Comparison of ENCODE assay signal across 9 mouse cellular contexts in genomic region chr6:29762524-29762923, GRCm38 (mm10). TPM values are rescaled to one million over a fixed set of nuclear protein-coding genes. Genes with fewer than 3 reads are reported as not detected.
DNase-seq lines count a peak whose midpoint lies in the region; ATAC-seq and TF ChIP-seq lines count a peak whose summit lies in the region.
"Had no signal": no experiment of that assay in that cellular context is flagged by ENCODE, and none has a peak within 500 bp of the region (broad histone marks: within the 10 kb centered on the region; RNA-seq: fewer than 3 reads in every experiment).

No protein-coding gene starts in this region.

- peak; percentile 33 for DNase-seq in heart, postnatal 4 days
- DNase-seq in heart, postnatal 10 days = no peak
- DNase-seq in kidney, postnatal 4 days = peak; percentile 30 to 40
- DNase-seq in urinary bladder, postnatal 4 days (ENCODE audit: low spot score in 2 of 2) = no peak
- no peak for DNase-seq in left cerebral cortex, postnatal 36 days (ENCODE audit: low spot score in 2 of 2)
- no peak for DNase-seq in heart, embryonic 10.5 days (ENCODE audit: low spot score)

- no peaks in the 10 kb centered on the region for H3K27me3 ChIP-seq in C2C12 (ENCODE audit: control insufficient read depth, insufficient read depth, insufficient read length)
- no peaks in the 10 kb centered on the region for H3K27me3 ChIP-seq in heart, embryonic 10.5 days (ENCODE audit: insufficient read depth, poor library complexity, severe bottlenecking)
- H3K27me3 ChIP-seq: midbrain, embryonic 12.5 days had no signal

- H3K9me3 ChIP-seq in heart, embryonic 10.5 days = no peaks in the 10 kb centered on the region
- H3K9me3 ChIP-seq: midbrain, embryonic 12.5 days had no signal

- H3K4me3 ChIP-seq in C2C12 (ENCODE audit: insufficient read depth, poor library complexity, severe bottlenecking) = no peak overlapping the region
- no peak overlapping the region for H3K4me3 ChIP-seq in heart, embryonic 10.5 days
- H3K4me3 ChIP-seq: midbrain, embryonic 12.5 days had no signal

- no peaks in the 10 kb centered on the region for H3K79me3 ChIP-seq in C2C12 (ENCODE audit: low read depth)

- ATAC-seq in activated CD4-positive, CD25-positive, alpha-beta regulatory T cell, adult 4 months = peak; percentile 48

- no peaks in the 10 kb centered on the region for H3K79me2 ChIP-seq in C2C12 (ENCODE audit: control insufficient read depth, insufficient read depth)

- intact Hi-C loops in heart, postnatal 10 days (cut with DNase I) = no loop called here
- intact Hi-C loops in left cerebral cortex, postnatal 36 days (cut with DNase I) = no loop called here

- H3ac ChIP-seq in C2C12 (ENCODE audit: control insufficient read depth, insufficient read length, low read depth) = no peak overlapping the region

- WGBS in heart, embryonic 10.5 days = 65% methylated on average over 4 of the region's 4 CpGs

- H3K4me1 ChIP-seq in heart, embryonic 10.5 days = no peaks in the 10 kb centered on the region
- H3K4me1 ChIP-seq: midbrain, embryonic 12.5 days had no signal

- H3K27ac ChIP-seq in heart, embryonic 10.5 days = no peak overlapping the region
- H3K27ac ChIP-seq: midbrain, embryonic 12.5 days had no signal

- peak; percentile 74 for TF ChIP-seq CTCF in C2C12 (IDR thresholded peaks at IDR 0.05; ENCODE audit: control insufficient read depth, insufficient read depth, insufficient read length)

- H3K36me3 ChIP-seq in C2C12 (ENCODE audit: control insufficient read depth, insufficient read depth) = peaks cover 19% of the 10 kb centered on the region
- peaks cover 34% of the 10 kb centered on the region for H3K36me3 ChIP-seq in heart, embryonic 10.5 days

TF ChIP-seq in C2C12, 6 proteins besides CTCF, POLR2A, EP300 and RAD21:
- TF ChIP-seq CEBPB (IDR thresholded peaks at IDR 0.05; ENCODE audit: low read depth) = peak; percentile 93
- TF ChIP-seq MYOG (IDR thresholded peaks at IDR 0.05; ENCODE audit: control insufficient read depth, extremely low read depth, insufficient read length) = no peak
- no peak for TF ChIP-seq USF1 (IDR thresholded peaks at IDR 0.05; ENCODE audit: low read depth)
- TF ChIP-seq MYOD1 (IDR thresholded peaks at IDR 0.05; ENCODE audit: control insufficient read depth, insufficient read length, low read depth) = no peak

RNA-seq across cellular contexts. Expression of gene Ahcyl2, which starts 5.3 kb away (rescaled TPM):
- 10 to 100 TPM; 13.8 to 17.1 TPM for total RNA-seq in heart, postnatal 4 days (2021)
- 10 to 100 TPM; 14.9 to 18.0 TPM for total RNA-seq in heart, postnatal 10 days (2021)
- 6.3 TPM for polyA plus RNA-seq in C2C12 (2012; fragmentation: generic; extraction: Trizol)
- 10 to 100 TPM; 89.7 to 92.1 TPM for polyA plus RNA-seq in activated CD4-positive, CD25-positive, alpha-beta regulatory T cell, adult 4 months (2017; shearing (Covaris generic))
- total RNA-seq in left cerebral cortex, postnatal 36 days (2021) = 100 to 1,000 TPM; 122 to 136 TPM
- polyA plus RNA-seq in heart, embryonic 10.5 days (2016; fragmentation: Nextera tagmentation; extraction: Ambion mirVana) = 9.7 and 13.5 TPM in 2 replicates

RNA-seq across cellular contexts. Expression of gene Smo, which starts 27.2 kb away (rescaled TPM):
- total RNA-seq in heart, postnatal 4 days (2021) = 10 to 100 TPM; 29.5 to 30.3 TPM
- 10 to 100 TPM; 24.2 to 27.3 TPM for total RNA-seq in heart, postnatal 10 days (2021)
- 86.2 TPM for polyA plus RNA-seq in C2C12 (2012; fragmentation: generic; extraction: Trizol)
- polyA plus RNA-seq in activated CD4-positive, CD25-positive, alpha-beta regulatory T cell, adult 4 months (2017; shearing (Covaris generic)) = under 1 TPM in 1 of 2 experiments, not detected in 1; 0.48 TPM
- 1 to 10 TPM; 8.1 to 9.0 TPM for total RNA-seq in left cerebral cortex, postnatal 36 days (2021)
- 21.7 and 36.9 TPM in 2 replicates for polyA plus RNA-seq in heart, embryonic 10.5 days (2016; fragmentation: Nextera tagmentation; extraction: Ambion mirVana)

Comparison
In these comparisons a context has a peak if more than half of its experiments do, and no peak if none do; other contexts are left out.
1. DNase-seq: peak in heart, postnatal 4 days (single experiment) and kidney, postnatal 4 days (2 of 2); none in heart, postnatal 10 days (0 of 2), urinary bladder, postnatal 4 days (0 of 2), left cerebral cortex, postnatal 36 days (0 of 2) and heart, embryonic 10.5 days (single experiment).
2. RNA of gene Ahcyl2, which starts 5.3 kb away (total RNA-seq): 122 to 136 TPM in left cerebral cortex, postnatal 36 days; 14.9 to 18.0 TPM in heart, postnatal 10 days and 13.8 to 17.1 TPM in heart, postnatal 4 days; every median in the first group is over 4 times any median in the second.